Mouse (Mus musculus): ENCODE data around the gene Rbfox2. TPM values are rescaled to one million over a fixed set of nuclear protein-coding genes. Genes with fewer than 3 reads are reported as not detected.
A peak's percentile ranks its signal among the peaks of the same experiment; 100 is the strongest.

The Rbfox2 gene
- polyA plus RNA-seq, 1 experiment: 18.7 TPM

- no peaks in the 10 kb centered on the region for H3K36me3 ChIP-seq (ENCODE audit: control insufficient read depth, insufficient read depth, low read length)
- 59% methylated on average over 8 of the region's 8 CpGs for WGBS
- H3K4me3 ChIP-seq (ENCODE audit: insufficient read depth, low read depth, low read length): no peak overlapping the region
- peaks cover 2% of the 10 kb centered on the region; the same call in 1 of the 2 replicates for H3K4me1 ChIP-seq (ENCODE audit: control insufficient read depth, insufficient read depth, low read length)
- no peaks in the 10 kb centered on the region for H3K27me3 ChIP-seq (replicated peaks; ENCODE audit: control insufficient read depth, insufficient read depth, low read length)
- TF ChIP-seq CTCF (conservative IDR thresholded peaks at IDR 0.05; ENCODE audit: insufficient read depth, insufficient read length, low read depth, low read length) (no peak), POLR2A (IDR thresholded peaks at IDR 0.05; ENCODE audit: low read depth, low read length) (no peak)
- no peak overlapping the region for H3K27ac ChIP-seq (ENCODE audit: insufficient read depth, low read depth, low read length)
- no peak for DNase-seq
These were observed 155.6 kb downstream of the Rbfox2 start for GRCm38 (mm10) chr15:77151178-77151577.

DNA sequence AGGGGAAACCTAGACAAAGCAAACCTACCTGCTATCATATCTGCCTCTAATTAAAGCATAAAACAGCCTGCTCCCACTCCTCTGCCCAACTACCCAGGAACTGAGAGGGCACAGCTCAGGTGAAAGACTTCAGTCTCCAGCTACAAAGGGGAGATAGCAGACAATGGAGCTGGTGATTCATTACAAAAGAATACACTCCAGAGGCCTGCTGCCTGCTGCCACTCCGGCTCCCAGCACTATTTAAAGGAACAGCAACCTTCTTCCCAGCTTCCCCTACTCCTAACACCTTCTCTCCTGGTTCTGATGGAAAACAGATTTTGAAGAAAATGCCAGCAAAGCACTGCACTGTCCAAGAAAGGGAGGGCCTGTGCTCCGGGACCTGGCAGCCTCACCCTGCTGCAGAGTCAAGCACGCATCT is 156.4 kb downstream of the Rbfox2 start:
- 39% methylated on average over 3 of the region's 3 CpGs for WGBS
- no peak overlapping the region for H3K4me3 ChIP-seq (ENCODE audit: insufficient read depth, low read depth, low read length)
- H3K36me3 ChIP-seq (ENCODE audit: control insufficient read depth, insufficient read depth, low read length): no peaks in the 10 kb centered on the region
- no peak overlapping the region for H3K27ac ChIP-seq (ENCODE audit: insufficient read depth, low read depth, low read length)
- H3K4me1 ChIP-seq (ENCODE audit: control insufficient read depth, insufficient read depth, low read length): peaks cover 2% of the 10 kb centered on the region; the same call in 1 of the 2 replicates
- TF ChIP-seq CTCF (conservative IDR thresholded peaks at IDR 0.05; ENCODE audit: insufficient read depth, insufficient read length, low read depth, low read length) (no peak), POLR2A (IDR thresholded peaks at IDR 0.05; ENCODE audit: low read depth, low read length) (no peak)
- DNase-seq: peak; percentile 23
- no peaks in the 10 kb centered on the region for H3K27me3 ChIP-seq (replicated peaks; ENCODE audit: control insufficient read depth, insufficient read depth, low read length)

DNA sequence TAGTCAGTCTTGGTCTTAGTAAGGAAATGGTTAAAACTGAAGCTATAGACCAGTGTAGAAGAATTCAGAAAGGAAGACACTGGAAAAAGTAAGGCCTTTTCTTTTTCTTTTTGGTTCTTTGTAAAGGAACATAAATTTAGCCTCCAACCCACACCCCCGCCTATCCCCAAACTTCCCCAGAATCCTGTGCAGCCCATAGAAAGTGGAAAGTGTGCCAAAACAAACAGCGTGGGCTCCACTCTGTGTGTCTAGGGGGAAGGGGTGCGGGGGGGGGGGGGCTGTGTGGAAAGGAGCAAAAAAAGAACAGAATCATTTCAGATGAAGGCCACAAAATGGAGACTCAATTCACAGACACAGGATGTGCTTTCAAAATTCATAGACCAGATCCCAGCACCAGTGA is 156.8 kb downstream of the Rbfox2 start:
- DNase-seq: no peak
- no peak for TF ChIP-seq POLR2A (IDR thresholded peaks at IDR 0.05; ENCODE audit: low read depth, low read length)
- no peak overlapping the region for H3K4me3 ChIP-seq (ENCODE audit: insufficient read depth, low read depth, low read length)
- no peak overlapping the region for H3K27ac ChIP-seq (ENCODE audit: insufficient read depth, low read depth, low read length)
- H3K36me3 ChIP-seq (ENCODE audit: control insufficient read depth, insufficient read depth, low read length): no peaks in the 10 kb centered on the region
- H3K4me1 ChIP-seq (ENCODE audit: control insufficient read depth, insufficient read depth, low read length): peaks cover 2% of the 10 kb centered on the region; the same call in 1 of the 2 replicates
- WGBS: 41% methylated on average over 3 of the region's 3 CpGs
- H3K27me3 ChIP-seq (replicated peaks; ENCODE audit: control insufficient read depth, insufficient read depth, low read length): no peaks in the 10 kb centered on the region

DNA sequence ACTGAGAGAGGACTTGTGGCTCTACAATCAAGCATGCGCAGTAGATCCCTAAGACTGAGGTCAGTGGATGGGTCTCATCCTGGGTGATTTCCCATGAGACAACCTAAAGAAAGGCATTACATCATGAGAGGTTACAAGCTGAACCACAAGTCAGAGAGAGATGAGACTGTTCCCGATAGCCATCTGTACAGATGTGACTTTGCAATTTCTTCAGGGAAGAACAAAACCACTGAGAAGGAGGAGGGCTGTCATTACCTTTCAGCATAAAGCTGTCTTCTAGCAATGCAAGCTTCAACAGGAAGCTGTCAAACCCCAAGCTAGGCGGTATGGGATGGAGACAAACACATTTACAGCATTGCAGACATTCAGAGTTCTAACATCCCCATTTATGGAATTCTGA is 157.3 kb downstream of the Rbfox2 start:
- H3K27ac ChIP-seq (ENCODE audit: insufficient read depth, low read depth, low read length): no peak overlapping the region
- H3K4me1 ChIP-seq (ENCODE audit: control insufficient read depth, insufficient read depth, low read length): peaks cover 2% of the 10 kb centered on the region; the same call in 1 of the 2 replicates
- 68% methylated on average over 3 of the region's 3 CpGs for WGBS
- H3K4me3 ChIP-seq (ENCODE audit: insufficient read depth, low read depth, low read length): no peak overlapping the region
- H3K27me3 ChIP-seq (replicated peaks; ENCODE audit: control insufficient read depth, insufficient read depth, low read length): no peaks in the 10 kb centered on the region
- DNase-seq: no peak
- TF ChIP-seq CTCF (conservative IDR thresholded peaks at IDR 0.05; ENCODE audit: insufficient read depth, insufficient read length, low read depth, low read length): no peak
- no peak for TF ChIP-seq POLR2A (IDR thresholded peaks at IDR 0.05; ENCODE audit: low read depth, low read length)
- H3K36me3 ChIP-seq (ENCODE audit: control insufficient read depth, insufficient read depth, low read length): no peaks in the 10 kb centered on the region

GRCm38 (mm10) chr15:77146942-77147341 is 159.9 kb downstream of the Rbfox2 start:
- TF ChIP-seq POLR2A (IDR thresholded peaks at IDR 0.05; ENCODE audit: low read depth, low read length) (no peak), CTCF (conservative IDR thresholded peaks at IDR 0.05; ENCODE audit: insufficient read depth, insufficient read length, low read depth, low read length) (no peak)
- 87% methylated on average over 4 of the region's 4 CpGs for WGBS
- DNase-seq: no peak
- no peak overlapping the region for H3K4me3 ChIP-seq (ENCODE audit: insufficient read depth, low read depth, low read length)
- H3K27ac ChIP-seq (ENCODE audit: insufficient read depth, low read depth, low read length): no peak overlapping the region
- no peaks in the 10 kb centered on the region for H3K4me1 ChIP-seq (ENCODE audit: control insufficient read depth, insufficient read depth, low read length)
- no peaks in the 10 kb centered on the region for H3K36me3 ChIP-seq (ENCODE audit: control insufficient read depth, insufficient read depth, low read length)
- H3K27me3 ChIP-seq (replicated peaks; ENCODE audit: control insufficient read depth, insufficient read depth, low read length): no peaks in the 10 kb centered on the region

GRCm38 (mm10) chr15:77144960-77145359 is 161.8 kb downstream of the Rbfox2 start:
- Histone ChIP-seq H3K4me3 (ENCODE audit: insufficient read depth, low read depth, low read length) (no peak overlapping the region), H3K36me3 (ENCODE audit: control insufficient read depth, insufficient read depth, low read length) (no peaks in the 10 kb centered on the region), H3K4me1 (ENCODE audit: control insufficient read depth, insufficient read depth, low read length) (no peaks in the 10 kb centered on the region), H3K27me3 (replicated peaks; ENCODE audit: control insufficient read depth, insufficient read depth, low read length) (no peaks in the 10 kb centered on the region), H3K27ac (ENCODE audit: insufficient read depth, low read depth, low read length) (no peak overlapping the region)
- DNase-seq: no peak
- TF ChIP-seq POLR2A (IDR thresholded peaks at IDR 0.05; ENCODE audit: low read depth, low read length) (no peak), CTCF (conservative IDR thresholded peaks at IDR 0.05; ENCODE audit: insufficient read depth, insufficient read length, low read depth, low read length) (no peak)
- 84% methylated on average over 1 of the region's 1 CpGs for WGBS

GRCm38 (mm10) chr15:77142787-77143186 is 164.0 kb downstream of the Rbfox2 start:
- no peak overlapping the region for H3K4me3 ChIP-seq (ENCODE audit: insufficient read depth, low read depth, low read length)
- 83% methylated on average over 5 of the region's 5 CpGs for WGBS
- no peak for TF ChIP-seq POLR2A (IDR thresholded peaks at IDR 0.05; ENCODE audit: low read depth, low read length)
- TF ChIP-seq CTCF (conservative IDR thresholded peaks at IDR 0.05; ENCODE audit: insufficient read depth, insufficient read length, low read depth, low read length): no peak
- no peaks in the 10 kb centered on the region for H3K4me1 ChIP-seq (ENCODE audit: control insufficient read depth, insufficient read depth, low read length)
- no peak for DNase-seq
- H3K36me3 ChIP-seq (ENCODE audit: control insufficient read depth, insufficient read depth, low read length): no peaks in the 10 kb centered on the region
- no peak overlapping the region for H3K27ac ChIP-seq (ENCODE audit: insufficient read depth, low read depth, low read length)
- no peaks in the 10 kb centered on the region for H3K27me3 ChIP-seq (replicated peaks; ENCODE audit: control insufficient read depth, insufficient read depth, low read length)

DNA sequence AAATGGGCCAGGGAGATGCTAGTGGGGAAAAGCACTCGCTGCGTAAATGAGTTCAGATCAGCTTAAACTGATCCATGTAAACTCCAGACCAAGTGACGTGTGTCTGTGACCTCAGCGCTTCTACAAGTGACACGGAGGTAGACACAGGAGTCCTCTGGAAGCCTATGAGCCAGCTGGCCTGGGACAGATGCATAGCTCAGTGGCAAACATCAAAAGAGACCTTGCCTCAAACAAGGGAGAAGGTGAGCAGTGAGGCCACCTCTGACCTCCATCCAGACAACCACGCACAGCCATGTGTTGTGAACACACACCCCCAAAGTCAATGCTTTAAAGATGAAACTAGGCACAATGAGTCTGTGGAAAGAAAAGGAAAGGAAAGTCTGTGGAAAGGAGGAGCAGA is 164.5 kb downstream of the Rbfox2 start:
- Histone ChIP-seq H3K27me3 (replicated peaks; ENCODE audit: control insufficient read depth, insufficient read depth, low read length) (no peaks in the 10 kb centered on the region), H3K4me3 (ENCODE audit: insufficient read depth, low read depth, low read length) (no peak overlapping the region), H3K27ac (ENCODE audit: insufficient read depth, low read depth, low read length) (no peak overlapping the region), H3K4me1 (ENCODE audit: control insufficient read depth, insufficient read depth, low read length) (no peaks in the 10 kb centered on the region), H3K36me3 (ENCODE audit: control insufficient read depth, insufficient read depth, low read length) (no peaks in the 10 kb centered on the region)
- WGBS: 79% methylated on average over 6 of the region's 6 CpGs
- TF ChIP-seq POLR2A (IDR thresholded peaks at IDR 0.05; ENCODE audit: low read depth, low read length) (no peak), CTCF (conservative IDR thresholded peaks at IDR 0.05; ENCODE audit: insufficient read depth, insufficient read length, low read depth, low read length) (no peak)
- DNase-seq: no peak
